Mouse (Mus musculus) megakaryocyte, embryonic 14.5 days (primary cell): ENCODE results near the gene Msh2. TPM values are rescaled to one million over a fixed set of nuclear protein-coding genes. Genes with fewer than 3 reads are reported as not detected.
"Not testable (repeated sequence)": the region's sequence is repeated elsewhere in the genome, so short reads cannot be mapped to it uniquely, and the experiment has no call there.

Experiments used
- H3K27me3 ChIP-seq: replicated peaks from 2 replicates; pipeline ENCODE3; 2012; ENCODE audit warnings: inconsistent platforms
- H3K36me3 ChIP-seq: replicated peaks from 2 replicates; pipeline ENCODE3; 2012; ENCODE audit warnings: low read length, inconsistent platforms, mixed read lengths
- H3K4me1 ChIP-seq: 2 replicates; pipeline ENCODE4 v1.6.1; 2012; ENCODE audit warnings: inconsistent platforms
- H3K4me3 ChIP-seq: replicated peaks from 2 replicates; pipeline ENCODE3; 2012; ENCODE audit warnings: moderate library complexity, mild to moderate bottlenecking, inconsistent platforms
- H3K9me3 ChIP-seq: 2 replicates; pipeline ENCODE4 v1.6.1; 2012; ENCODE audit warnings: inconsistent platforms
- FLI1 ChIP-seq: IDR thresholded peaks from 2 replicates; pipeline ENCODE4 v1.6.1; 2012; ENCODE audit warnings: low read length, inconsistent platforms, mixed read lengths
- GATA1 ChIP-seq: IDR thresholded peaks from 3 replicates; pipeline ENCODE4 v1.6.1; 2012; ENCODE audit warnings: mixed read lengths, low read length, inconsistent platforms, borderline replicate concordance
- polyA plus RNA-seq: library from polyadenylated mRNA; stranded (reverse); fragments of >175 nt; gene quantifications from 2 replicates; pipeline ENCODE4 v1.2.3, GENCODE M21; 2012; ENCODE audit warnings: low replicate concordance; ENCODE audit not compliant: insufficient read depth

The Msh2 gene
- polyA plus RNA-seq, 1 experiment: 3.6 TPM

DNA sequence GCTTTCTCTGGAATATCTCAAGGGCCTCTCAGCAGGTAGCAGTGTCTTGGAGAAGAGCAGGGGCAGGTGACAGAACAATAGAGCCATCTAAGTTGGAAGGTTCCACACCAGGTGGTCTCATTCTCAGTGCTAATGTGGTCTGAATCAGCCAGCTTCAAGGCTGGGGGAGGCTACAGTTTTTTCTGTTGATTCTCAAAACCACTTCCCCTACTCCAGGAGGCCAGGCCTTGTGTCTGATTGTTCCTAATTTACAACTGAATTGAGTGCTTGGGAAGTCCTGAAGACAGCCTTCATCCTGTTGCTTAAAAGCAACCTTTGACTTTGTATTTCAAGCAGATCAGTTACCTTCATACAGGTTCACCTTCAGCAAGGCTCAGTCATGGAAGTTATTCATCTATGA is 7.9 kb upstream of the Msh2 start:
- Histone ChIP-seq H3K4me3 (no peak overlapping the region), H3K4me1 (peaks cover 5% of the 10 kb centered on the region; the same call in 1 of the 2 replicates), H3K36me3 (no peaks in the 10 kb centered on the region), H3K9me3 (peaks cover 23% of the 10 kb centered on the region), H3K27me3 (no peaks in the 10 kb centered on the region)
- TF ChIP-seq GATA1 (no peak), FLI1 (no peak)

DNA sequence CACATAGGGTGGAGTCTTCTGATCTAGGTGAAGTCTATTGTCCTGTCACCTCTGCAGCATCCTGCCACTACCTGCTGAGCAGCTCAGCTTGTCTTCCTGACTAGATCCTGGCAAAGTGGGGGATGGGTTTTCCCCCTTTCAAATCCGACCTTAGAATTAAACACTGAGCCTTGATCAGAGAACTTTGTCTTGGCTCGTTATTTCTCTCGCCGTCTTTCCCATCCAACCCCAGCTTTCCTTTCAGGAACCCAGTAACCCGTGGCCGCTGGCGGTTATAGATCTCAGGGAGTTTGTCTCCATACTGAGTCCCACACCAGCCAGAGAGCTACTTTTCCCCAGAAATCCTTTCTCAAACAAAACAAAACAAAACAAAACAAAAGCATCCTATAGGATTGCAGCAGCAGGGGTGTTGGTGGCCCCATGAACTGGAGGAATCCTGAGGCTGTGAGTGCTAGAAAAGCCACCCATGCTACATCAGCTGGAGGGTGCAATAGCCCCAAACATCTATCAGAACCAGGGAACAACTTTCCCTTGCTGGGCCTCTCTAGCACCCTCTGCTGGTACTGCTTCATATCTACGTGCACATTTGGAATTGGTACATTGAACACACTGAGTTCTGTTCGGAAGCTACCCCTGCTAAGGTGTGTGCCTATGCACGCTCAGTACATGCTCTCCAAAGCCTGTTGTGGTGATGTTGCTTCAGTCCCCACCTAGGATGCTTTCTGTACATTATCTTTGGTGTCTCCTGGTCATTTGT is 6.9 kb upstream of the Msh2 start:
- no peaks in the 10 kb centered on the region for H3K27me3 ChIP-seq

DNA sequence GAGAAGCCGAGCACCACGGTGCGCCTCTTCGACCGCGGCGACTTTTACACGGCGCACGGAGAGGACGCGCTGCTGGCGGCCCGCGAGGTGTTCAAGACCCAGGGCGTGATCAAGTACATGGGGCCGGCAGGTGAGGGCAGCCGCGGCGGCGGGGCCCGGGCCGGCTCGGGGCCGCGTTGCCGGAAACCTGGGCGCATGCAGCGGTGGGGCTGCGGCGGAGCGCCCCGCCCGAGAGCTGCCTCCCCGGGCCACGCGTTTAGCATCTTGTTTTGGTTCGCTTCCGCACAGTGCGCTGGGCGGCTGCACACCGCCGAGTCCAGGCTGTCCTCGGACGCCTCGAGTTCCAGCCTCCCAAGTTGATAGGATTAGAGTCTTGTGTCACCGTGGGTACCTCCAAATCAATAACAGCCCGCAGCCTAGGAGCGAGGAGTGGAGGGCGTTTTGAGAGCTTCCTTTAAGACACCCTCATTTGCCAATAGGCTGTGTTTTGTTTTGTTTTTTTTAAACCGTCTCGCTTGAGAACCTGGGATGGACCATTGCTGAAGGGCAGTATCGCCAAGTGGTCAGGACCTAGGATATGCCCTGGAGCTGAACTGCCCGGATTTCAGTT is 652 bp downstream of the Msh2 start:
- Histone ChIP-seq H3K36me3 (peaks cover 9% of the 10 kb centered on the region), H3K4me1 (peaks cover 24% of the 10 kb centered on the region), H3K4me3 (peak overlapping the region; percentile 97)

More for the DNA sequence above, 6.9 kb upstream of the Msh2 start:
- TF ChIP-seq GATA1: no peak
- TF ChIP-seq FLI1: no peak
- H3K9me3 ChIP-seq: peaks cover 16% of the 10 kb centered on the region
- no peaks in the 10 kb centered on the region for H3K36me3 ChIP-seq
- H3K4me1 ChIP-seq: peaks cover 5% of the 10 kb centered on the region; the same call in 1 of the 2 replicates
- no peak overlapping the region for H3K4me3 ChIP-seq

DNA sequence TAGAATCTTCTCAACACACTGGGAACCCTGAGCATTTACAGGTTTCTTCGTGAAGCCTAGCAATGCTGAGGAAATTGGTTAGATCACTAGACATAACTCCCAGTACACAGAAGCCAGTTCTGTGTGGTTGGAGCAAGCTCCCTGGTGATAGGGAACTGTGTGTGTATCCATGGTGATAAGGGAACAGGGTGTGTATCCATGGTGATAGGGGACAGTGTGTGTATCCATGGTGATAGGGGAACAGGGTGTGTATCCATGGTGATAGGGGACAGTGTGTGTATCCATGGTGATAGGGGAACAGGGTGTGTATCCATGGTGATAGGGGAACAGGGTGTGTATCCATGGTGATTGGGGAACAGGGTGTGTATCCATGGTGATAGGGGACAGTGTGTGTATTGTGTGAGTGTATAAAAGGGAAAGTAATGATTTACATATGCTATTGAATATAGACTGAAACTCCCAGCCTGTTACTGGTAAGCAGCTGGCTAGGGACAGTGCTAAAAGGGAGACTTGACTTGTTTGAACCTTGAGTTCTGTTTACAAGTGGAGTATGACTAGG is 4.9 kb downstream of the Msh2 start:
- Histone ChIP-seq H3K4me1 (peaks cover 22% of the 10 kb centered on the region), H3K36me3 (peaks cover 40% of the 10 kb centered on the region)
- not testable (repeated sequence) for H3K4me3 ChIP-seq, H3K27me3 ChIP-seq, H3K9me3 ChIP-seq

More for the DNA sequence above, 652 bp downstream of the Msh2 start:
- TF ChIP-seq GATA1 (no peak), FLI1 (no peak)
- Histone ChIP-seq H3K9me3 (no peaks in the 10 kb centered on the region), H3K27me3 (no peaks in the 10 kb centered on the region)

DNA sequence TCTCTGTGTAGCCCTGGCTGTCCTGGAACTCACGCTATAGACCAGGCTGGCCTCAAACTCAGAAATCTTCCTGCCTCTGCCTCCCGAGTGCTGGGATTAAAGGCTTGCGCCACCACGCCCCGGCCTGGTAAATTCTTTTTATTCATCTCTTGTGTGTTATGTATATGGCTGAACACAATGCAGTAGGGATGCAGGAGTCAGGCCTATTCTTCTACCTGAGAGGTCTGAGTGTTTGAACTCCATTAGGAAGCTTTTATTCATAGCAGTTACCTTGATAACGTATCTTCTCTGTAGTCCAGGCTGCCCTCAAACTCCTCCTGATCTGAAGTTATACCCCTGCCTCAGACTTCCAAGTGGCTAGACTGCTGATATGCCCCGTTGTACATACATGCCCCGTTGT is 5.5 kb downstream of the Msh2 start:
- TF ChIP-seq GATA1 (no peak), FLI1 (no peak)
- Histone ChIP-seq H3K4me3 (no peak overlapping the region), H3K36me3 (peaks cover 45% of the 10 kb centered on the region), H3K27me3 (no peaks in the 10 kb centered on the region), H3K4me1 (peaks cover 20% of the 10 kb centered on the region), H3K9me3 (no peaks in the 10 kb centered on the region)

DNA sequence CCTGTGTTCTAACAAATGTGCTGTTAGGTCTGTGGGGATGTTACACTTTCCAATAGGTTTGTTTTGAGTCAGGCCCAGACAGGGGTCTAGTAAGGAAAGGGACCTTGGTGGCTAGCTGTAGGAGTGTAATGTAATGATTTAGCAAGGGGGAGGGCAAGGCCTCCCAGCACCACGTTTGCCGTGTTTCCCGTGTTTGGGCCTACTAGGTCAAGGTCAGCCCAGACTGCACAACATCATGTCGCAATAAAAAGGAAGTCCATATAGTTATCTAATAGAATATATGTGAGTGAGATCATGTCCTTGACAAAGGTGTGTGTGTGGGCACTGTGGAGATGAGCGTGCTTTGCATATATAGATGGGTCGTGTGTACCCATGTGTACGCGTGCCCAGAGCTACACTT is 17.1 kb downstream of the Msh2 start:
- no peak for TF ChIP-seq GATA1
- no peak for TF ChIP-seq FLI1
- H3K4me1 ChIP-seq: no peaks in the 10 kb centered on the region
- H3K27me3 ChIP-seq: no peaks in the 10 kb centered on the region
- no peaks in the 10 kb centered on the region for H3K9me3 ChIP-seq
- no peak overlapping the region for H3K4me3 ChIP-seq
- H3K36me3 ChIP-seq: peaks cover 79% of the 10 kb centered on the region

DNA sequence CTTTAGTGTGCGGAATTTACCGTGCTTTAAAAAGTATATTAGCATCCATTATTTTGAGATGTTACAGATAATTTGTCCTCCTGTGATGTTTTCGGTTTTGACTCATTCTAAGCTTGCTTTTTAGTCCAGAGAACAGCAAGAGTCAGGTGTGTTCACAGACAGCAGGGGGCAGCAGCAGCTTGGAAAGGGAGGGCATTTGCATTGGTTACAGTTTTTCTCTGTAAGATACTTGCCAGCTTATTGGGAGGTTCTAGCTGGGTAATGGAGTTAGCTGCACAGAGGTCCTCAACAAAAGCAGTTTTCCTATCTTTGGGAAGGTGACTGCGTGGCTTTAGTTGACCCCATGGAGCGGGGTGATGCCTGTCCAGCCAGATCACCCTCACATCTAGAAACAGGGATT is 19.8 kb downstream of the Msh2 start:
- no peak for TF ChIP-seq GATA1
- TF ChIP-seq FLI1: no peak
- no peaks in the 10 kb centered on the region for H3K27me3 ChIP-seq
- H3K36me3 ChIP-seq: peaks cover 79% of the 10 kb centered on the region
- H3K9me3 ChIP-seq: no peaks in the 10 kb centered on the region
- peaks cover 5% of the 10 kb centered on the region for H3K4me1 ChIP-seq
- no peak overlapping the region for H3K4me3 ChIP-seq

DNA sequence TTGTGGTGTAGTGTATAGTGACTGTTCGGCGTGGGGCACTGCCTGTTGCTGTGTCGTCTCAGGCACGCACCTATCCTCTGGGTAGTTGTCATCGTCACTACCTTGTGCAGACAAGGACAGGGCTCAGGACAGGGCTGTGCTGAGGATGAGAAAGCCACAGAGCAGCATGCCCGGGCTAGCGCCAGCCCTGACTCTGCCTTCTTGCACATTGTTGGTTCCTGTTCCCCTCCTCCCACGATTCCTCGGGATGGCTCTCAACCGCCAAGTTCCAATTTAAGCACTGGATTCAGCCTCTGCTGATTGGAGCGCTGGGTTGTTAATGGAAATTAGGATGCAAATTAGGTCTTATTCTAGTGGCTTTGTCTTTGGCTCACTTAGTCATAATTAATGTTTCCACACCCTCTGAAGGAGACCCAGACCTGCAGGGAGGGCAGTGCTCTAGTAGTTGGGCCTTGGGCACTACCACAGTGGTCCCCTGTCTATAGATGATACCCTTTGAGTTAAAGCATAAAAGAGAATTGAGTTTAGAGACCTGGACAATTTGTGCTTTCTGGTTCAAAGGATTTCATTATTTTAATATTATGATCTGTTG is 23.8 kb downstream of the Msh2 start:
- Histone ChIP-seq H3K4me1 (peaks cover 5% of the 10 kb centered on the region), H3K36me3 (peaks cover 75% of the 10 kb centered on the region), H3K9me3 (no peaks in the 10 kb centered on the region), H3K4me3 (peak overlapping the region; percentile 59), H3K27me3 (no peaks in the 10 kb centered on the region)
- no peak for TF ChIP-seq FLI1
- TF ChIP-seq GATA1: no peak

DNA sequence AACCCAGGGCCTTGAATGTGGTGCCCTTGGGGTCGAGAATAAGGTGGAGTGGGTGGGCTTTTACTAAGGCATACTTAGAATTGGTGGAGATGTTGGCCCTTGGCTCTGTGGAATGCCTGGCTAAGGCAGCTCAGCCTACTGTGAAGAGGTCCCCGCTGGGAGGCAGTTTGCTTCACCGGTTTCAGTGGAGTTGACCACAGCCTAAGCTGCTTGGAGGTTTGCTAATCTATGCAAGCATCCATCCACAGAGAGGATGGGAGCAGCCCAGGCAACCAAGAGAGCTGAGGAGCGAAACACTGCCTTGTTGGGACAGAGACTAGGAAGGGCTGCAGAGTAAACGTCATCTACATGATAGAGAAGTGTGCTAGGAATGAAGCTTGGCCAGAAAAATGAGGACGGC is 24.7 kb downstream of the Msh2 start:
- Histone ChIP-seq H3K4me3 (no peak overlapping the region), H3K4me1 (peaks cover 5% of the 10 kb centered on the region), H3K27me3 (no peaks in the 10 kb centered on the region), H3K36me3 (peaks cover 75% of the 10 kb centered on the region), H3K9me3 (no peaks in the 10 kb centered on the region)
- TF ChIP-seq GATA1 (no peak), FLI1 (no peak)

DNA sequence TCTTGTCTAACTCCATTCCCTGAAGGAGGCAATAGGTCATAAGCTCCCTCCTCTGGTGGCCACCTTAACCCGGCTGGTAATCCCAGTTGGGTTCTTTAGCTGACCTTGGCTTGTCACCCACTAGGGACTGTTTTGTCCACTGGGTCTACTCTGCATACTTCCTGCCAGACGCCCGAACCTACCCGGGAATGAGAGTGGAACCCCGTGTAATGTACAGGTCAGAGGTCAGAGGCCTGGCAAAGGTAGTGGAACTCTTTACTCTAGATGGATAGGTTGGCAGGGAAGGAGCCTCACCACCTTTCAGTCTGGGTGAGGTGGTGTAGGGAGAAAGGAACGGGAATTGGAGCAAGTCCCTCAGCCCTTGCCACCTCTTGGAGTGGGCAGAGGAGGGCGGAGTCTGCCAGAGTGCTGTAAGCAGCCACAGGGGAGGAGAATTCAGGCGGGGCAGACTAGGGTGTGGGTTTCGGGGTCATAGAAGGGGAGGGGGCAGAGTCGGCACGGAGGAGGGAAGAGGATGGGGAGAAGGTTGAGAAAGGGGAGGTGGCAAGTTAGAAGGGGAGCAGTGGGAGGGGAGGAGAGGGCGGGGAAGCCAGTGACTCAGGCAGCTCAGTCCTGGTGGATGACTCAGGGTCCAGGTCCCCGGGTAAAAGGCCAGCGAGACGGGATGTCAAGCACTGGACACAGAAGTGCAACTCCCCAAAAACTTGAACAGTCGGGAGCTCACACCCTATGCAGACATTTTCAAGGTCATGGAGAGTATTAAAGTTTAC is 27.1 kb downstream of the Msh2 start:
- H3K4me1 ChIP-seq: peaks cover 5% of the 10 kb centered on the region
- H3K4me3 ChIP-seq: no peak overlapping the region
- peaks cover 82% of the 10 kb centered on the region for H3K36me3 ChIP-seq
- no peaks in the 10 kb centered on the region for H3K27me3 ChIP-seq
- no peaks in the 10 kb centered on the region for H3K9me3 ChIP-seq
- TF ChIP-seq FLI1: no peak
- TF ChIP-seq GATA1: no peak
